Mouse (Mus musculus): ENCODE data around the gene Lix1l.
A peak's percentile ranks its signal among the peaks of the same experiment; 100 is the strongest.
"Not testable (repeated sequence)": the region's sequence is repeated elsewhere in the genome, so short reads cannot be mapped to it uniquely, and the experiment has no call there.

Gene Lix1l

DNA sequence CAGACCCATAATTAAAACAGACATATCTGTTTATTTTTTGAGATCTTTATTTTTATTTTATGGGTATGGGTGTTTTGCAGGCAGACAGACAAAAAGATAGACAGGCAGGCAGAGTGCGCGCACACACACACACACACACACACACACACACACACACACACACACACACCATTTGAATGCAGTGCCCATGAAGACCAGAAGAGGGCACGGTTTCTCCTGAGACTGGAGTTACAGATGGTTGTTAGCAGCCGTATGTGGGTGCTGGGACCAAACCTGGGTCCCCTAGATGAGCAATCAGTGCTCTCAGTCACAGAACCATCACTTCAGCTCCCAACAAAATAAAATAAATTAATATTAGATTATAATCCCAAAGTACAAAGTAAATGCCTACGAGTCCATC is 17.6 kb upstream of the Lix1l start:
- DNase-seq (ENCODE audit: low read depth), result no peak

DNA sequence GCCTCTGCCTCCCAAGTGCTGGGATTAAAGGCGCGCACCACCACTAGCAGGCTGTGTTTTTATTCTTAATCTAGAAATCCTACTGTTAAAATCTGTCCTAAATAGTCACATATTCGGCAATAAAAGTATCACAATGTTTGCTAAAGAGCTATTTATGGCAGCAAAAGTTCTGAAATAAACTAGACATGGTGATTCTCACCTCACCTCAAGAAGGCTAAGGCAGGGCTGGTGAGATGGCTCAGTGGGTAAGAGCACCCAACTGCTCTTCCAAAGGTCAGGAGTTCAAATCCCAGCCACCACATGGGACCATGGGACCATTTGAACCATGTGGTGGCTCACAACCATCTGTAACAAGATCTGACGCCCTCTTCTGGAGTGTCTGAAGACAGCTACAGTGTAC is 10.3 kb upstream of the Lix1l start:
- no peak for DNase-seq (ENCODE audit: low read depth)

DNA sequence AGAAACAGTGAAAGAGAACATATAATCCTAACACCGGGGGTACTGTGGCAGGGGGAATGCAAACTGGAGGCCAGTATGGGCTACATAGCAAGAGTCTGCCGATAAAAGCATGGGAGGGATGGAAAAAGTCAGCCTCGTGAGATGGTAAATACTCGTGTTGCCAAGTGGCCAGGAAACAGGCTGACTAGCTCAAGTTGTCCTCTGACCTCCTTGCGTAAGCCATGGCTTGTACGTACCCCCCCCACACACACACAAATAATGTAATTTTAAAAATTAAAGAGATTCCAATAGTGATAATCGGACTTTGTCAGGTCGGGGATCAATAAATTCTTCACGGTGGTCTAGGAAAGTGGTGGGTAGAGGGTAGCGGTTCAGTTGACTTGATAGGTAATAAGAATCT is 7.6 kb upstream of the Lix1l start:
- peak; percentile 71 for DNase-seq (ENCODE audit: low read depth)

DNA sequence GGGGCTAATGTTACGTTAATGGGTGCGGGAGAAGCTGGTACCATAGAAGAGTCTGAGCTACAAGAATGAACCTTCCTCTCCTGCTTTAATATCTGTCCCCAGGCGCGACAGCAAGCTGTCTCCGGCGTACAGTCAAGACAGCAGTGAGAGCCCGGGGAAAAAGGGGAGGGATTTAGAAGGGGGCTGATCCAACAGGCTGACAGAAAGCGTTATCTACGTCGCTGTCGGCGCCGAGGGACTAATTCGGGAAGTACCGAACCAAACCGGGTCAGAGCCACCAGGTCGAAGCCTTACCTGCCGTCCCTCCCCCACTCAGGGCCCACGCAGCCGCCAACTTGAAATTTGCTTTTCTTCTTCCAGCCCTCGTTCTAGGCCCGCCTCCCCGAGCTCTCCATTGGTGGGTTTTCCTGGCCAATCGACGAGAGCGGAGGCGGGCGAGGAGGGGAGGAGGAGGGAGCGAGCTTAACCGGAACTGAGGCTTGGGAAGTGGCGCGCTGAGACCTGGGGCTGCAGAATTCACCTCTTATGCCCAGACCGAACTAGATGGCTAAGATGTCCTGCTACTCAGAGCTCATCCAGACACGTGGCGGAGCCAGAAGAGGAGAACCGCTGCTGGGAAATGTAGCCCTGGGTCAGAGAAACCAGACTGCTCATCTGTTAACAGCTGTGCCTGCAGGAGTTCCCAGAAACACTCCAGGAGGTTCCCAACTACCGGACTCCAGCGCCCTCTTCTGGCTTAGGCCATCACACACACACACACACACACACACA is 7.0 kb upstream of the Lix1l start, which contains the start of gene Polr3gl:
Gene Polr3gl, minus strand, starts transcription at position 392 of the 771 bp plus-strand sequence.
- DNase-seq (ENCODE audit: low read depth), result peak; percentile 94

DNA sequence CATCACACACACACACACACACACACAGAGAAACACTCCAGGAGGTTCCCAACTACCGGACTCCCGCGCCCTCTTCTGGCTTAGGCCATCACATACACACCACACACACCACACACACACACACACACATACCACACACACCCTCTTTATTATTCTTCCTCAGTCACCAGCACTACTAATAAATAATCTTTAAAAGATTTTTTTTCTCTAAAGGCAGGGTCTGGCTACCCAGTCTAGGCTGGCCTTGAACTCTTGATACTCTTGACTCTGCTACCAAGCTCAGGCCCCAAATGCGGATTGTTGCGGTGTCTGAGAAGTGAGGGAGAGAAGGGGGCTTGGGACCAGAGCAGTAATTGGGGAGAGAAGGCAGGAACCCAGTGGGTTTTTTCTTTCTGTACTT is 6.1 kb upstream of the Lix1l start:
- no peak for DNase-seq (ENCODE audit: low read depth)

DNA sequence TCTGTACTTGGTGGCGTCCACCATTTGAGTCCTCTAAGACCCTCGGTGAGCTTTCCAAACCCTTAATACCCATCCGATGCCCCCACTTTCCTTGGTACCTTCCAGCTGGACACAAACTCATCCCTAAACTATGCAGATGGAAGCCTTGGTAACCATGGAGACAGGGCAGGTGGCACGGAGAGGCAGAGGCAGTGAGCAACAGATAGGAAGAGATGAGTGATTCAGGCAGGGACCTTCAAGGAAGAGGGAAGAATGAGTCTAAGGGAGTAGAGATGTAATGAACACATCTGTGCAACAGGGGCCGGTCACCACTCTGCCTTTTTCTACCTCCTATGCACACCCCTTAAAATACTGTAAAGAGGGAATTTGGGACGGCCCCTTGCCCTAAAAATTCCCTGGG is 5.3 kb upstream of the Lix1l start:
- peak; percentile 22 for DNase-seq (ENCODE audit: low read depth)

DNA sequence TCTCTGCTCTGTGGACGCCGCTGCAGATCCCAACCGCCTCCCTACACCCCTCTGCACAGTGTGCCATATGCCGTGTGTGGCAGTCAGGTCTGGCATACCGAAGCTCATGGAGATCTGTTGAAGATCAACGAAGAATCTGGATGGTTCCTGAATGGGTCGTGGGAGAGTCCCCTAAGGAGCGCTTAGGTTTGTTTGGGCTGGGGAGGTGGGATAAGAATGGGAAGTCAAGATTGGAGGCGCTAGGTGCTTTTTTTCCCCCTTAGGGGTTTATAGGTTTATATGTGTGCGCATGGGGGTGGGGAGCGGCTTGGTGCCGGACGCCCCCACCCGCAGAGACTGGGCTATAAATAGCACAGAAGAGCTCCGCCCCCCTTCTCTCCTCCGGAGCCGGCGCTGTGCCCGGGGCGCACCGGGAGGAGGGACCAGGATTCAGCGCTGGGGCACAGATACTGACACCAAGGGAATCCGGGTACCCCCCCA is 4.7 kb upstream of the Lix1l start, which contains the start of gene Ankrd34a:
Gene Ankrd34a, plus strand, starts transcription at position 409 of the 480 bp plus-strand sequence.
- DNase-seq (ENCODE audit: low read depth), result peak; percentile 77

DNA sequence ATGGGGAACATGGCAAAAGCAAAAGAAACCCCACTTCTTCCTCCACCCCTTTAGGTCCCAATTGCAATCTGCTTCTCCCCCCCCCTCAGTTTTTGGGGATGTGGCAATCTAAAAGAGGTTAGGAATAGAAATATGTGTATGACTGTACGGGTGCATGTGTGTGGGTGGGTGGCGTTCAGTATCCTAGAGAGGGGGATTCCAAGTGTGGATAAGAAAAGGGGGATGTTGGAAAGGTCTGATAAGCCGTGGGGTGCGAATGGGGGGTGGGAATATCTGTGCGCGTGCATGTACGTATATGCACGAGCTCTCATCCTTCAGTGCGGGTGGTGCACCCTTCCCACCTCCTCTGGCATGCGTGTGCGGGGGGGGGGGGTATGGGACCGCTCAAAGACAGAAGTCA is 4.1 kb upstream of the Lix1l start:
- DNase-seq (ENCODE audit: low read depth), result peak; percentile 41

DNA sequence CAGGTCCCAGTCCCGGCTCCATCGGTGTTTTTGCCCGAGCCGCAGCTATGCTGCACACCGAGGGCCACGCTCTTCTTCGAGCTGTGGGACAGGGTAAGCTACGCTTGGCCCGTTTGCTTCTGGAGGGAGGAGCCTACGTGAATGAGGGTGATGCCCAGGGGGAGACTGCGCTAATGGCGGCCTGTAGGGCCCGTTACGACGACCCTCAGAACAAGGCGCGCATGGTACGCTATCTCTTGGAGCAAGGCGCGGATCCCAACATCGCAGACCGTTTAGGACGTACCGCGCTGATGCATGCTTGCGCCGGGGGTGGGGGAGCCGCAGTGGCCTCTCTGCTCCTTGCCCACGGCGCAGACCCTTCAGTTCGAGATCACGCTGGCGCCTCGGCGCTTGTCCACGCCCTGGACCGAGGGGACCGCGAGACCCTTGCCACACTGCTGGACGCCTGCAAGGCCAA is 3.5 kb upstream of the Lix1l start:
- DNase-seq (ENCODE audit: low read depth), result peak; percentile 52

DNA sequence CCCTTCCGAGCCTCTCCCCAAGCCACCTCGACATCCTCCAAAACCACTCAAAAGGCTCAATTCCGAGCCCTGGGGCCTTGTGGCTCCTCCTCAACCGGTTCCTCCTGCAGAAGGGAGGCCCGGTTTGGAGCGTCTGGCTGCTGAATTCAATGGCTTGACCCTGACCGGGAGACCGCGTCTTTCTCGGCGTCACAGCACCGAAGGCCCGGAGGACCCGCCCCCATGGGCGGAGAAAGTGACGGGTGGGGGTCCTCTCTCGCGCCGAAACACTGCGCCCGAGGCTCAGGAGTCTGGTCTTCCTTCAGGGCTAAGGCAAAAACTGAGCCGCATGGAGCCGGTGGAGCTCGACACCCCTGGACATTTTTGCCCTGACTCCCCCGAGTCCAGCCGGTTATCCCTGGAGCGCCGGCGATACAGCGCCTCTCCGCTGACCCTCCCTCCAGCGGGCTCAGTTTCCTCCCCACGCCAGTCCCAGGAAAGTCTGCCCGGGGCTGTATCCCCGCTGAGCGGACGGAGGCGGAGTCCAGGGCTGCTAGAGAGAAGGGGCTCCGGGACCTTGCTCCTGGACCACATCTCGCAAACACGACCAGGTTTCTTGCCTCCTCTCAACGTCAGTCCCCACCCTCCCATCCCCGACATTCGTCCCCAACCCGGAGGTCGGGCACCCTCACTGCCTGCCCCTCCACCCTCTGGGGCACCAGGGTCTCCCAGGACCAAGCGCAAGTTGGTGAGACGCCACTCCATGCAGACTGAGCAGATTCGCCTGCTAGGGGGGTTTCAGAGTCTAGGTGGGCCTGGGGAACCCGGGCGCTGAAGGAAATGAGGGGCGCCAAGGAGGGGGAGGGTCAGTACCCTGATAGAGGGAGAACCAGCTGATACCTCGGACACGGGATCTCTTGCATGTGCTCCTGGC is 2.5 kb upstream of the Lix1l start:
- DNase-seq (ENCODE audit: low read depth), result peak; percentile 44

DNA sequence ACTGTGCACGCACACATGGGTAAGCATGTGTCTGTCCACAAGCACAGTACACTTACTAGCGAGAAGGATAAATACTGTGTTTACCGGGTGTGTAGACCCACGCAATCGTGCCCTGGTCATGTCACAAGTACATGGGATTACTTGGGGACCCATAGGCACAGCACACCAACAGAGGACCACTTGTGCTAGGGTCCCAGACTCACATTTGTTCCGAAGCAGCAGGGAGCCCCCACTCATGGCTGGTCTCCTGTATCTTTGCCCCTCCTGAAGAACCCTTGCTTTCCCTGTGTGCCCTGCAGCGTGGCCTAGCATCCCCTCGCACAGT is 1.9 kb upstream of the Lix1l start:
- no peak for DNase-seq (ENCODE audit: low read depth)

DNA sequence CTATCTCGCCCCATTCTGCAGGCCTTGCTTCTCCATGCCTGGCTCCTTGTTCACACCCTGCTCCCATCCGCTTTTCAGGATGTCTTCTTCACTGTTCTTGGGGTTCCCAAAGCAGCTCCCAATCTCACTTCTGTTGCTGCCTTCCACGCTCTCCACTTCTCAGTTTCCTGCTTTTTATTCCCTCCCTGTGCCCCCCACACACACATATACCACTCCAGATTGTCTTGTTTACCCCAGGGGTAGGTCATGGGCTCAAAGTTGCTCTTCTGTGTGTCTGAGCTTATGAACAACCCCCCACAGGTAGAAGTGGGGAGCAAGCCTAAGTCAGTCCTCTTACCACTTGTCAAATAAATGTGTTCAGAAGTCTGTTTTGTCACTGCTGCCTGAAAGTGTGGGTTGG is 1.5 kb upstream of the Lix1l start:
- DNase-seq (ENCODE audit: low read depth), result no peak

DNA sequence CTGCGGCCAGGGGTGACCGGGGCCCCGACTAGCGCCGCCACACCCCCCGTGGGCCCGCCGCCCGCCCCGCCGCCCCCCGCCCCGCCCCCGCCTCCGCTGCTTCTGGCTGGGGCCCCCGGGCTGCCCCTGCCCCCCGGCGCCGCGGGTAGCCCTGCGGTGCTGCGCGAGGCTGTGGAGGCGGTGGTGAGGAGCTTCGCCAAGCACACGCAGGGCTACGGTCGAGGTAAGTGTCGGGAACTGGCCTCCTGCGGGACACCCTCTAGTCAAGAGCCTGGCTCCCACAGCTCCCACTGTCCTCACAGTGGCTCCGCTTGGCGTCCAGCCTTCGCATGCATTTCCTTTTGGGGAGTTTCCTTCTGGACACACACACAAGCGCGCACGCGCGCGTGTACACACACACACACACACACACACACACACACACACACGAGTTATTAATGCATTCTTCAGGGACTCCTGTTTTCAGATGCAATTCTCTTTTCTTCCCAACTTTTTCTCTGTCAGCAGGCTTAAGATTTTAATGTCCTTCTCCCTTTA is 370 bp downstream of the Lix1l start:
- peak; percentile 93 for DNase-seq (ENCODE audit: low read depth)

DNA sequence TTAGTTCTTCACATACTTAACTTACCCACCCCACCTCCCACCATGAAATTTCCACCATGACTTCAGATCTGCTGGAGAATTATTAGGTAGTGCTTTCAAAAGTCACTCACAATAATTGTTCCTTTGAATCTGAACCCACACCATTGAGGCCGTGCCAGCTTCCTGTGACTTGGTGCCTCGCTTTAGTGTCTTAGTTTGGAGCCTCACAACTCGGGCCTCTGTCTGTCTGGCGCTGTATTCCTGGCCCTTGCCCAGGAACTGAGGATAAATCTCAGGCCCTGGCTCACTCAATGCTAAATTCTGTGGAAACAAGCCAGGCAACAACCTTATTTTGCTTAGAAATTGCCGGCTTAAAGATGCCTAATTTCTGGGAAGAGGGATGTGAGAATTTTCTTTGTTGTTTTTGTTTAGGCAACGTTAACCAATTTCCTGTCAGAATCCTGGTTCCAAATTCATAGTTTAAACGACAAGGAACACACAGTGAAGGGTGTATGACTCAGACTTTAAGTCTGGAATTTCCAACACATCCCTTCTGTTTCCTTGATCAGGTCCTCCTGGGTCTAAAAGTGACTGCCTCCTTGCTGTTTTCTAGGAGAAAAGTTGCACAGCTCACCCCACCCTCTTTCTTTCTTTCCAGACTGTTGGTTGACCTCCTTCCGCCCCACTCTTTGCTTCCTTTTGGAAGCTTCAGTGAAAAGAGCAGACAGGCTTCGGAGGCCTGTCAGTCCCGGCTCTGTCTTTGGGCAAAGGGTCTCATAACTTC is 1.2 kb downstream of the Lix1l start:
- DNase-seq (ENCODE audit: low read depth), result peak; percentile 69

DNA sequence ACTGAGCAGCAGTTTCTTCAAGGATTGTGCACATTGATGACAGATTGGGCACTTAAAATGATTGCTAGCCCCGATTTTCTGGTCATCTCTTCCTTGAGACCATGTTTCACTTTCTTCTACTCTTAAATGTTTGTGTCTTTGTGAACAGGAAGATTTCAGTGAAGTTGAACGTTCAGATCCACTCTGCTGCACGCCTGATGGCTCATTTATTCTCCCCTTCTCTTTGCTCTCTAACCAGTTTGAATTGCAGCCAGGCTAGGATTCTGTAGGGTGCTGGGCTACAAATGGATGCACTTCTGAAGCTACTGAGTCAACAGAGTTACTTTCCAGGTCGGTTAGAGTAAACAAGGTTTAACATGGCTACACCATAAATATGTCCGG is 1.7 kb downstream of the Lix1l start:
- peak; percentile 28 for DNase-seq (ENCODE audit: low read depth)

DNA sequence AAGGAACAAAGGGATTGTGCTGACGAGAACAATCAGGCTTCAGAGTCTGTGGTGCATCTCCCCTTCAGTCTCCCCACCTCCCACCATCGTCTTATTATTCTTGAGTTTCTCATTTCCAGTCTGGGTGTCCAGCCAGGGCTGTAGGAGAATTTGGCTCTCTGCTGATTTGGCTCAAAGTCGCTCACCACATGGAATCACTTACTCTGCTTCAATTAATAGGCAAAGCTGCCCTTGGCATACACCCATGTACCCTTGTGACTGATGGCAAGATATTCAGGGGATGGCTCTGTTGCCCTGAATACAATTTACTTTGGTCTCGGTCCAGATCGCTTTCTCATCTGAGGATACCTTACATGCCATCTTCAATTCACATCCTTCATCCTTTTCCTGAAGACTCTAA is 2.4 kb downstream of the Lix1l start:
- DNase-seq (ENCODE audit: low read depth), result peak; percentile 92

DNA sequence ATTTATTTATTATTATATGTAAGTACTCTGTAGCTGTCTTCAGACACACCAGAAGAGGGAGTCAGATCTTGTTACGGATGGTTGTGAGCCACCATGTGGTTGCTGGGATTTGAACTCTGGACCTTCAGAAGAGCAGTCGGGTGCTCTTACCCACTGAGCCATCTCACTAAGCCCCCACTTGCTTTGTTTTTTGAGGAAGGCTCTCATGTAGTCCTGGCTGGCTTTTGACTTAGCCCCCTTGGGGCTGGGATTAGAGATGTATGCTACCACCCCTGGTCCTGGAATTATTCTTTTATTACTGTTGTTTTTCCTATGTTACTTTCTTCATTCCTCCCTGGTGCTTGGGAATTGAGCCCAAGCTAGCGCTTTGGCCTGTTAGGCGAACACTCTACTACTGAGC is 5.1 kb downstream of the Lix1l start:
- not testable (repeated sequence) for DNase-seq (ENCODE audit: low read depth)

DNA sequence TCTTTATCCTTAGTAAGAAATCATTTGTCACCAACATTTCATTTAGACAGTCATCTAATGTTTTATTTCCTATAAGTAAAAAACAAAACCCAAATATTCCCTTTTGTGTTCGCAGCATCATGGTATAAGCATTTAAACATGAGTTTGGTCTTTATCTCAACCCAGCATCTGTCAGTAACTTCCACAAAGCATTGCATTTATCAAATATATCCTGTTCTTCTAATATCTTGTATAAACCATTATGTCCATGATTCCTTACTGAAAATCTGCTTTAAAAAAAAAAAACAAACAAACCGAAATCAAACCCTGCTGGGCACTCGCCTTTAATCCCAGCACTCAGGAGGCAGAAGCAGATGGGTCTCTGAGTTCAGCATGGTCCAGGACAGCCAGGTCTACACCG is 5.7 kb downstream of the Lix1l start:
- DNase-seq (ENCODE audit: low read depth), result no peak

DNA sequence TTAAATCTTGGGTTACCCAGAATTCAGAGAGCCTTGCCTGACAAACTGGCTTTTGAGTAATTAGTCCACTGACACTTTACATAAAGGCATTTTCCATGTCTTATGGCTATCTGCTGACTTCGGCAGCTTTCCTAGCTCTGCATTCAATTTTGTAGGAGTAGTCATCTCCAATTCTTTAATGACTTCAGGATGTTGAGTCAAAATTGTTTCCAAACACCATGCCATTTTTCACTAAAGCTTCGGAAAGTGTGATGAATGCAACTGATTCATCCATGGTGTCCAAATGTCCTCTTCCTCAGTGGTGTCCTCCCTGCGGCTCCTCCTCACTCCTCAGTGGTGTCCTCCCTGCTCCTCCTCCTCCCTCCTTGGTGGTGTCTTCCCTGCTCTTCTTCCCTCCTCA is 17.0 kb downstream of the Lix1l start:
- DNase-seq (ENCODE audit: low read depth), result peak; percentile 53

DNA sequence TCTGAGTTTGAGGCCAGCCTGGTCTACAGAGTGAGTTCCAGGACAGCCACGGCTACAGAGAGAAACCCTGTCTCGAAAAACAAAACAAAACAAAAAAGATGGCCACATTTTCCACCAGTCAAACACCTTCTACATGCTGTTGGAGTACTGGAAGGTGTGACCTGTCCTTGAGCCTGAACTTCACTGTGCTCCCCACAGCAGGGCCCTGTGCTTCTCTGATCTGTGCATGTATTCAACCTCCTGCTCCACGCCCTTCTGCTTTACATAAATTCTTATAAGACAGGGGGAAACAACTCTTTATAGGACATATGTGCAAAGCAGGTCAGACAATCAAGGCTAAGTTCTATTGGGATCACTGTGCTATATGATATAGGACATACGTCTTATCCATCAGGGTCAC is 22.3 kb downstream of the Lix1l start:
- no peak for DNase-seq (ENCODE audit: low read depth)

DNA sequence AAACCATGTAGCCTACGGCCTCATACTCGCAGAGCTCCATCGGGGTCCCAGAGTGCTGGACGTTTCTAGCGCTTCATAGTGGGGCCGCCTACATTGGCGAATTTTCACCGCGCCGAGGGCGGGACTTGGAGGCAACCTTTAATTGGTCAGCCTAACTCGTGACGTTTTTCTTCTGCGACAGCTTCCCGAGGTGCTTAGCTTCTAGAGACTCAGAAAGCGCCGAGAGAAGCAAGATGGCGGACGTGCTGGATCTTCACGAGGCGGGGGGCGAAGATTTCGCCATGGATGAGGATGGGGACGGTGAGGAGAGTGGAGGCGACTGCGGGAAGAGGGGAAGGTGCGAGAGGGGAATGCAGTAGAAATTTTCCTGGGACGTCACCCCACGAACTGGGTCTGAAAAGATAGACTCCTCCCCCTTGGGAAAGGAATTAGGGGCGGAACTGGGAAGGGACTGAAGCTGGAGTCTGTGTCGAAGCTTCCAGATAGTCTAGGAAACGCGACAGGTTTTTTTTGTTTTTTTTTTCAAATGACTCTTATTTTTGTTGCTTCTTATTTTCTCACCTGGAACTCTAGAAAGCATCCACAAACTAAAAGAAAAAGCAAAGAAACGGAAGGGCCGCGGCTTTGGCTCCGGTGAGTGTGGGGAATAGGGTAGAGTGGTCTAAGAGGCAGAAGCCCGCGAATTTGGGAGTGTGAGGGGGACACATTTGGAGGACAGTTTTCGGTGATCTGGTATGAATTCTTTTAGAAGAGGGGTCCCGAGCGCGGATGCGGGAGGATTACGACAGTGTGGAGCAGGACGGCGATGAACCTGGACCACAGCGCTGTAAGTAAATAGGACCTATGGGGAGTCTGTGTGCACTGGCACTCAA is 29.0 kb downstream of the Lix1l start, which contains the start of gene Rbm8a:
Gene Rbm8a, plus strand, starts transcription at position 205 of the 872 bp plus-strand sequence.
- peak; percentile 99 for DNase-seq (ENCODE audit: low read depth)
